Mouse (Mus musculus) bone marrow macrophage, adult 2 months (primary cell): ENCODE data around the gene Vamp2.

Experiments
- CTCF ChIP-seq: IDR thresholded peaks from 2 replicates; pipeline ENCODE4 v1.5.1; 2012; ENCODE audit warnings: low read depth, mild to moderate bottlenecking, low read length, moderate library complexity
- POLR2A ChIP-seq: IDR thresholded peaks from 2 replicates; pipeline ENCODE4 v1.6.1; 2012; ENCODE audit warnings: mild to moderate bottlenecking, low read depth, low read length, borderline replicate concordance

DNA sequence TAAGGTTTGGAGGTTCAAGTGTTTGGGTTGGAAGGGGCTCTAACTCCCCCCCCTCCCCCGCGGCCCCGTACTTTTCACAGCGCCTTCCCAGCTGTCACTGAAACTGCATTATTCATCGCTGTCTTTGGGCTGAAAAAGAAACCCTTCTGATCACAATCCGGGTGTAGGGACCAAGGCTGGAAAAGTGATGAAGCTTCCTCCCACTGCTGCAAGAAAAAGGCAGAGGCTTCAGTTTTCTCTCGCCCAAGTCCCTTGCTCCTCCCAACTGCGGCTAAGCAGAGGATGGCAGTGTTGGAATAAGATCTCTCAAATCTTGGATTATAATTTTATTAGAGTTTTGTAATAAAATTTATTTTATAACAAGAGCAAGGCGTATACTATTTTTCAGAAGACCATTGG is 15.6 kb upstream of the Vamp2 start:
- TF ChIP-seq CTCF (no peak), POLR2A (no peak)
